Mouse (Mus musculus) G1E-ER4 (cell line): ENCODE results near the gene Car5a. TPM values are rescaled to one million over a fixed set of nuclear protein-coding genes. Genes with fewer than 3 reads are reported as not detected.

ENCODE experiments used
- GATA1 ChIP-seq: IDR thresholded peaks from one replicate; pipeline ENCODE4 v1.8.0; 2012; ENCODE audit warnings: low read length, inconsistent platforms
- polyA plus RNA-seq: library from polyadenylated mRNA; stranded (reverse); fragments of >175 nt; gene quantifications from 2 replicates; pipeline ENCODE4 v1.2.3, GENCODE M21; 2012

Gene Car5a
- 0.85 and 1.0 TPM in 2 replicates for polyA plus RNA-seq

DNA sequence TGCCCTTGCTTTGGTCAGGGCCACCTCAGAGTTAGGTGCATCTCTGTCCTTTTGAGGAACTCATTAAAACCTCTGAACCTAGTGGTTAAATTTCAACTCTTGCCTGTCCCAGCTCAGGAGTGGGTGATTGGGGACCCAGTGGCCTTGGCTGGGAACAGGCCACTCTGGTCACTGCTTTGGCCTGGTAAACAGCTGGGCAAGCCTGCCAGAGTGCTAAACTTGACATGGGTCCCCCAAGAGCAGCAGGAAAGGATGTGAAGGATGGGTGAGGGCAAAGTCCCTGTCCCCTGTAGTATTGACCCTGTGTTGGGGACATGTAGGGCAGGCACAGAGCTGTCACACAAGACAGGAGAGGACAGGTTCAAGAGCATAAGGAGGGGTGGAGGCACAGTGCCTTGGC is at the start of gene Car5a:
Gene Car5a (minus strand): TSS at position 74 of the 400 bp plus-strand sequence.
- TF ChIP-seq GATA1 = no peak

- TF ChIP-seq GATA1 = no peak
These were observed 48.2 kb upstream of the Car5a start for GRCm38 (mm10) chr8:121992911-121993310.

- no peak for TF ChIP-seq GATA1
These were observed 46.9 kb upstream of the Car5a start for GRCm38 (mm10) chr8:121991611-121992010.

- no peak for TF ChIP-seq GATA1
These were observed 46.0 kb upstream of the Car5a start for GRCm38 (mm10) chr8:121990506-121991255.

GRCm38 (mm10) chr8:121987892-121988291 is 43.2 kb upstream of the Car5a start:
- TF ChIP-seq GATA1 = no peak

DNA sequence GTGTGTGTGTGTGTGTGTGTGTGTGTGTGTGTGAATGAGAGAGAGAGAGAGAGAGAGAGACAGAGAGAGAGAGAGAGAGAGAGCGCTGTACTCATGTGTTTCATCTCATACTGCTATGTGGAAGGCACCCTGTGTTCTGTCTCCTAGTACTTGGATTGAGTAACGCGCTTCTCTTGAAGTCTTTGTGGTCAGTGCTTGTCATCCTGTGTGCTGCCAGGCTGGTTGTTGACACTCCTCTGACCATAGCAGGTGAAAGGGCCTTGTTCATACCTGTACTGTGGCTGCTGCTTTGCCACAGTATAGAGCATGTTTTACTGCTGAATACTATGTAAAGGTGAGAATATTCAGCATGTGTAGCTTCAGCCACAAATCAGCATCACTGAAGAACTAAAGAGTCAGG is 41.0 kb upstream of the Car5a start:
- no peak for TF ChIP-seq GATA1

- no peak for TF ChIP-seq GATA1
These were observed 36.8 kb upstream of the Car5a start for GRCm38 (mm10) chr8:121981520-121981895.

- no peak for TF ChIP-seq GATA1
These were observed 36.3 kb upstream of the Car5a start for GRCm38 (mm10) chr8:121980792-121981519.

DNA sequence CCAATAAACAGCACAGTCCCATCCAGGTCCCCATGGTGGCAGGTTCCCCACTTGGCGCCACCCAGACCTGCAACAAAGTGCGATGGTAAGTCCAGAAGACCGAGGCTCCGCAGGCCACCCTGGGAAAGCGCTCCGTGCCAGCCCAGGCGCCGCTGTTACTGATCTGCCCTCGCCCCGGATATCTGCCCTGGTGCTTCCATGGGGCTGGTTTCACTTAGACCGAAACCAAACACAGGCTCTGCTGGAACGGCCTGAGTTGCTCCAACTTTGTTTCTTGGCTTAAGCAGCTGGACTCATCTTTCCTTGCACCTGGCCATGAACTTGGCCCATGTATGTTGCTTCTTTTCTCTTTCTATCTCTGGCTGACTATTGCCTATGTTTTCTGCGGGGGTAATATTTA is 34.0 kb upstream of the Car5a start:
- no peak for TF ChIP-seq GATA1

- no peak for TF ChIP-seq GATA1
These were observed 33.3 kb upstream of the Car5a start for GRCm38 (mm10) chr8:121977819-121978590.

GRCm38 (mm10) chr8:121973906-121974305 is 29.2 kb upstream of the Car5a start:
- no peak for TF ChIP-seq GATA1

- no peak for TF ChIP-seq GATA1
These were observed 26.9 kb upstream of the Car5a start for GRCm38 (mm10) chr8:121971488-121972058.

GRCm38 (mm10) chr8:121970225-121970624 is 25.5 kb upstream of the Car5a start:
- no peak for TF ChIP-seq GATA1

GRCm38 (mm10) chr8:121968542-121968941 is 23.8 kb upstream of the Car5a start:
- TF ChIP-seq GATA1 = no peak

GRCm38 (mm10) chr8:121967977-121968376 is 23.3 kb upstream of the Car5a start:
- TF ChIP-seq GATA1 = no peak
